Mouse (Mus musculus): ENCODE measurements around the gene Tusc2. TPM values are rescaled to one million over a fixed set of nuclear protein-coding genes. Genes with fewer than 3 reads are reported as not detected.

The Tusc2 gene
- total RNA-seq, 1 experiment, result 14.2 TPM

DNA sequence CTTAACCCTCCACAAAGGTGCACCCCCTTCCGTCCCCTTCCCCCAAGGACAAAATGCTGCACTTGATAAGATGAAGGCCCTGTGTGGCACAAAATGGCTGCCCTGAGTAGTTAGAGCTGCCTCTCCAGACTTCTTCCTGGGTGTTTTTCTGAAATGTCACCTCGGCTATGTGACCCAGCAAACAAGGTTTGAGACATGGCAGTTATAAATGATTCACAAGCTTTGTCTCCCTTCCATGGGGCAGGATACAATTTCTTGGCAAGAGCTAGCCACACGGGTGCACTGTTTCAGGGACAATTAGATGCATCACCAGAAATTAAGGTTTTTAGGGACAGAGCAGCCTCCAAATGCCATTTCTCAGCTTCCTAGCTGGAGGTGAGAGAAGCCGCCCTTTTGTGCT, 22.6 kb upstream of the Tusc2 start:
- Histone ChIP-seq H3K9ac (ENCODE audit: insufficient read depth, low read depth, low read length, poor library complexity, severe bottlenecking) (no peak overlapping the region), H3K4me1 (ENCODE audit: control insufficient read depth in 2 of 2, insufficient read depth in 2 of 2, low read length in 2 of 2, poor library complexity in 1 of 2) (peaks cover 3 to 19% of the 10 kb centered on the region in 2 experiments; a peak in 3 of 4 replicates), H3K9me3 (ENCODE audit: control insufficient read depth, insufficient read depth, low read depth, low read length) (no peaks in the 10 kb centered on the region), H3K4me3 (ENCODE audit: insufficient read depth in 1 of 2, low read depth in 1 of 2, low read length in 2 of 2, poor library complexity in 1 of 2, severe bottlenecking in 1 of 2) (no peak overlapping the region), H3K27ac (ENCODE audit: insufficient read depth, low read depth, low read length, poor library complexity, severe bottlenecking) (no peak overlapping the region), H3K36me3 (ENCODE audit: control insufficient read depth, insufficient read depth, low read length, poor library complexity, severe bottlenecking) (peaks cover 28% of the 10 kb centered on the region)
- in situ Hi-C loops (cut with MboI; ENCODE audit: low sequenced_read_pairs in 2 of 2, unreplicated experiment in 2 of 2), result no loop called here
- TF ChIP-seq ZC3H11A (IDR thresholded peaks at IDR 0.05; ENCODE audit: borderline replicate concordance, low read depth, low read length), result no peak
- TF ChIP-seq CHD2 (IDR thresholded peaks at IDR 0.05; ENCODE audit: low read depth, low read length), result no peak
- no peak for DNase-seq (ENCODE audit: low read depth, low spot score)

DNA sequence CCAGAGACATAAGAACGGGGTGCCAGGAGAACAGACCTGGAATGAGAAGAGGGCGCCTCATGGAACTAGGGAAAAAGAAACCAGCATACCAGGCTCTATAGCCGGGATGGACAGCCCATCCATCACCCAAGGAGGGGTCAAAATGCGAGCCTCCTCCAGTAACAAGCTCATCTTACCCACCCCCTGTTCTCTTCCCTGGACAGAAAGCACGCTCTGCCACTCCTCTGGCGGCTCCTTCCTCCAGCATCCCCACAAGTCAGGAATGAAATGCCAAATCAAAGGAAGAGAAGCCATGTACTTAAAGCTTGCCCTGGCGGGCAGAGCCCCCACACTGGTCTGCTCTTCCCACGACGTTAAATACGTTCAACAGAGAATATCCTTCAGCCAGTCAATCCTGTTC, 22.1 kb upstream of the Tusc2 start:
- H3K36me3 ChIP-seq (ENCODE audit: control insufficient read depth, insufficient read depth, low read length, poor library complexity, severe bottlenecking), result peaks cover 28% of the 10 kb centered on the region
- H3K9ac ChIP-seq (ENCODE audit: insufficient read depth, low read depth, low read length, poor library complexity, severe bottlenecking), result no peak overlapping the region
- in situ Hi-C loops (cut with MboI; ENCODE audit: low sequenced_read_pairs in 2 of 2, unreplicated experiment in 2 of 2), result no loop called here
- no peak for DNase-seq (ENCODE audit: low read depth, low spot score)
- H3K9me3 ChIP-seq (ENCODE audit: control insufficient read depth, insufficient read depth, low read depth, low read length), result no peaks in the 10 kb centered on the region
- no peak for TF ChIP-seq ZC3H11A (IDR thresholded peaks at IDR 0.05; ENCODE audit: borderline replicate concordance, low read depth, low read length)
- no peak for TF ChIP-seq HCFC1 (IDR thresholded peaks at IDR 0.05; ENCODE audit: borderline replicate concordance, insufficient read depth, low read length)
- no peak for TF ChIP-seq CHD2 (IDR thresholded peaks at IDR 0.05; ENCODE audit: low read depth, low read length)
- no peak for TF ChIP-seq ZNF384 (IDR thresholded peaks at IDR 0.05; ENCODE audit: low read depth, low read length)
- TF ChIP-seq MAFK (IDR thresholded peaks at IDR 0.05; ENCODE audit: insufficient read depth, low read depth, low read length), result no peak
- peaks cover 0 to 15% of the 10 kb centered on the region in 2 experiments; a peak in 3 of 4 replicates for H3K4me1 ChIP-seq (ENCODE audit: control insufficient read depth in 2 of 2, insufficient read depth in 2 of 2, low read length in 2 of 2, poor library complexity in 1 of 2)
- no peak overlapping the region for H3K27ac ChIP-seq (ENCODE audit: insufficient read depth, low read depth, low read length, poor library complexity, severe bottlenecking)
- H3K4me3 ChIP-seq (ENCODE audit: insufficient read depth in 1 of 2, low read depth in 1 of 2, low read length in 2 of 2, poor library complexity in 1 of 2, severe bottlenecking in 1 of 2), result peak overlapping the region; percentile 80 to 93

DNA sequence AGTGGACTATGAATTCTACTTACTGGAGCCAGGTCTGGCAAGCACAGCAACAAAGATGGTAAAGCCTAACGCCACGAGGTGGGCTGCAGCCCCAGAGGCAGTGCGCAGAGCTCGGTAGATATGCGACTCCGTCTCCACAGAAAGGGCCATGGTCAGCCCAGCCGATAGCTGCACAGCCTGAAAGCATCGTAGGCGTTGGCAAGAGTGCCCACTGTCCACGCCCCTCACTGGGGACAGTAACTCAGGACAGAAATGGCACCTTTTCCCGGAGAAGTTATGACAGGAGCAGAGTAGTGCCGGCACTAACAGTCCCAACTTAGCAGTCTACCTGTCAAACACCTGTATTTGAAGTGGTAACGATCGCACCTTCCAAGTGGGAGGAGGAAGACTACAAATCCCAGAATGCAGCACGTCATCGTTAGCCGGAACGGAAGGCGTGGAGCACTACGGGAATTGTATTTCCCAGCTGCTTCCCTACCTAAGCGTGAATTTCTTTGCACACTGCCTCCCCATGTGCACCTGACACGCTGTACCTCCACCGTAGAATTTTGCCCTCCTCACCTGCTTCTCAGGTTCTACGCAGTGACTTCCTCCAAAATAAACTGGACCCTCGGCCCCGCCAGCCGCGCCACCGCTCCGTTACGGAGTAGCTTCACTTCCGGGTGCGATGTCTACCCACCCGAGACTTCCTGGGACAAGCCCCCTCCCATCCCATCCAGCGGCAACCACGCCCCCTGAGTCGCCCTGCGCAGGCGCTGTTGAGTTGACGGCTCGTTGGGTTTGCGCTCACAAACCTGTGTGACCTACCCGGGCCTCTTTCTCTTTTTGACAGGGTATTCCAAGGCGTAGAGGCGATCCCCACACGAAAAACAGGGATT, 21.3 kb upstream of the Tusc2 start, which contains the start of the genes Cyb561d2 and Nprl2:
Cyb561d2 (minus strand) TSS at position 720 of the 878 bp plus-strand sequence.
Nprl2 (plus strand) TSS at position 753 of the 878 bp plus-strand sequence.
- in situ Hi-C loops (cut with MboI; ENCODE audit: low sequenced_read_pairs in 2 of 2, unreplicated experiment in 2 of 2), result no loop called here
- H3K4me3 ChIP-seq (ENCODE audit: insufficient read depth in 1 of 2, low read depth in 1 of 2, low read length in 2 of 2, poor library complexity in 1 of 2, severe bottlenecking in 1 of 2), result peak within 1 kb of the TSS; percentile 80 to 93
- DNase-seq (ENCODE audit: low read depth, low spot score), result peak; percentile 96
- H3K36me3 ChIP-seq (ENCODE audit: control insufficient read depth, insufficient read depth, low read length, poor library complexity, severe bottlenecking), result peaks cover 25% of the 10 kb centered on the region
- peak; percentile 98 for TF ChIP-seq HCFC1 (IDR thresholded peaks at IDR 0.05; ENCODE audit: borderline replicate concordance, insufficient read depth, low read length)
- TF ChIP-seq MAFK (IDR thresholded peaks at IDR 0.05; ENCODE audit: insufficient read depth, low read depth, low read length), result no peak
- peak; percentile 17; the same call in 1 of the 2 replicates for TF ChIP-seq CHD2 (IDR thresholded peaks at IDR 0.05; ENCODE audit: low read depth, low read length)
- TF ChIP-seq ZC3H11A (IDR thresholded peaks at IDR 0.05; ENCODE audit: borderline replicate concordance, low read depth, low read length), result no peak
- H3K27ac ChIP-seq (ENCODE audit: insufficient read depth, low read depth, low read length, poor library complexity, severe bottlenecking), result no peak within 1 kb of the TSS
- no peaks in the 10 kb centered on the region for H3K9me3 ChIP-seq (ENCODE audit: control insufficient read depth, insufficient read depth, low read depth, low read length)
- peak within 1 kb of the TSS; percentile 80 for H3K9ac ChIP-seq (ENCODE audit: insufficient read depth, low read depth, low read length, poor library complexity, severe bottlenecking)
- H3K4me1 ChIP-seq (ENCODE audit: control insufficient read depth in 2 of 2, insufficient read depth in 2 of 2, low read length in 2 of 2, poor library complexity in 1 of 2), result peaks cover 0 to 11% of the 10 kb centered on the region in 2 experiments; a peak in 2 of 4 replicates

DNA sequence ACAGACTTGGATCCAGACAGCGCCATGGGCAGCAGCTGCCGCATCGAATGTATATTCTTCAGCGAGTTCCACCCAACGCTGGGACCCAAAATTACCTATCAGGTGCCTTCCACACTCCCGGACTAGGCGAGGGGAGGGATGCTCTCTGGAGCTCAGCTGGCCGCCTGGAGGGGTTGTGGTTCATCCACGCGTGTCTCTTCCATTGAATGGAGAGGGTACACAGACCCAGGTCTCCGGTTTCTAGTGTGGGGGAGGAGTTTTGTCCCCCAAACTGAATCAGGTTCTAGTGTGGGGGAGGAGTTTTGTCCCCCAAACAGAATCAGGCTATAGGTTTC, 20.7 kb upstream of the Tusc2 start:
- no peak overlapping the region for H3K27ac ChIP-seq (ENCODE audit: insufficient read depth, low read depth, low read length, poor library complexity, severe bottlenecking)

More for the DNA sequence above, 20.7 kb upstream of the Tusc2 start:
- Histone ChIP-seq H3K4me1 (ENCODE audit: control insufficient read depth in 2 of 2, insufficient read depth in 2 of 2, low read length in 2 of 2, poor library complexity in 1 of 2) (peaks cover 0 to 12% of the 10 kb centered on the region in 2 experiments; a peak in 3 of 4 replicates), H3K36me3 (ENCODE audit: control insufficient read depth, insufficient read depth, low read length, poor library complexity, severe bottlenecking) (peaks cover 23% of the 10 kb centered on the region), H3K4me3 (ENCODE audit: insufficient read depth in 1 of 2, low read depth in 1 of 2, low read length in 2 of 2, poor library complexity in 1 of 2, severe bottlenecking in 1 of 2) (peak overlapping the region; percentile 80 to 93), H3K9me3 (ENCODE audit: control insufficient read depth, insufficient read depth, low read depth, low read length) (no peaks in the 10 kb centered on the region), H3K9ac (ENCODE audit: insufficient read depth, low read depth, low read length, poor library complexity, severe bottlenecking) (peak overlapping the region; percentile 80)
- TF ChIP-seq ZNF384 (IDR thresholded peaks at IDR 0.05; ENCODE audit: low read depth, low read length) (no peak), HCFC1 (IDR thresholded peaks at IDR 0.05; ENCODE audit: borderline replicate concordance, insufficient read depth, low read length) (no peak), ZC3H11A (IDR thresholded peaks at IDR 0.05; ENCODE audit: borderline replicate concordance, low read depth, low read length) (no peak), MAFK (IDR thresholded peaks at IDR 0.05; ENCODE audit: insufficient read depth, low read depth, low read length) (no peak), CHD2 (IDR thresholded peaks at IDR 0.05; ENCODE audit: low read depth, low read length) (no peak)
- no peak for DNase-seq (ENCODE audit: low read depth, low spot score)
- in situ Hi-C loops (cut with MboI; ENCODE audit: low sequenced_read_pairs in 2 of 2, unreplicated experiment in 2 of 2), result no loop called here
